Mouse (Mus musculus) hindbrain, embryonic 15.5 days (tissue): ENCODE results near the gene Mvd. TPM values are rescaled to one million over a fixed set of nuclear protein-coding genes. Genes with fewer than 3 reads are reported as not detected.

Source experiments
- ATAC-seq: fragments of 200-750 bp; cut with Nextera tagmentation; 2 replicates; pipeline ENCODE4 v1.8.0; 2017; ENCODE audit warnings: low read depth, moderate number of reproducible peaks, moderate TSS enrichment; ENCODE audit not compliant: low FRiP score
- H3K27ac ChIP-seq: fragments of 300-500 bp; sonication (generic); replicated peaks from 2 replicates; pipeline ENCODE4 v1.5.1; 2015; ENCODE audit warnings: mild to moderate bottlenecking, inconsistent platforms
- H3K27me3 ChIP-seq: fragments of 300-500 bp; sonication (generic); 2 replicates; pipeline ENCODE4 v1.6.1; 2015; ENCODE audit warnings: control low read depth, inconsistent platforms
- H3K36me3 ChIP-seq: fragments of 300-500 bp; sonication (generic); 2 replicates; pipeline ENCODE4 v1.6.1; 2015; ENCODE audit warnings: control low read depth, inconsistent platforms
- H3K4me1 ChIP-seq: fragments of 300-500 bp; sonication (generic); replicated peaks from 2 replicates; pipeline ENCODE4 v1.6.1; 2015; ENCODE audit warnings: control low read depth, inconsistent platforms
- H3K4me2 ChIP-seq: fragments of 300-500 bp; sonication (generic); 2 replicates; pipeline ENCODE4 v1.6.1; 2015; ENCODE audit warnings: moderate library complexity, mild to moderate bottlenecking, inconsistent platforms
- H3K4me3 ChIP-seq: fragments of 300-500 bp; sonication (generic); 2 replicates; pipeline ENCODE4 v1.5.1; 2015; ENCODE audit warnings: mild to moderate bottlenecking, inconsistent platforms
- H3K9ac ChIP-seq: fragments of 300-500 bp; sonication (generic); 2 replicates; pipeline ENCODE4 v1.6.1; 2015; ENCODE audit warnings: inconsistent platforms
- H3K9me3 ChIP-seq: fragments of 300-500 bp; sonication (generic); 2 replicates; pipeline ENCODE4 v1.6.1; 2016; ENCODE audit warnings: control low read depth, inconsistent platforms
- WGBS: fragments of 180-500 bp; shearing (Covaris S2); methylation state at CpG from one replicate; pipeline ENCODE4 v1.1.7; 2015; 5-methylcytosine and 5-hydroxymethylcytosine counted together
- polyA plus RNA-seq: library from polyadenylated mRNA; unstranded; fragments of >200 nt; fragmentation: Nextera tagmentation; extraction: Ambion mirVana; gene quantifications from 2 replicates; pipeline ENCODE4 v1.2.1, GENCODE M21; 2015

Gene Mvd
- polyA plus RNA-seq, 1 experiment from 2014 or later: 70.1 TPM

DNA sequence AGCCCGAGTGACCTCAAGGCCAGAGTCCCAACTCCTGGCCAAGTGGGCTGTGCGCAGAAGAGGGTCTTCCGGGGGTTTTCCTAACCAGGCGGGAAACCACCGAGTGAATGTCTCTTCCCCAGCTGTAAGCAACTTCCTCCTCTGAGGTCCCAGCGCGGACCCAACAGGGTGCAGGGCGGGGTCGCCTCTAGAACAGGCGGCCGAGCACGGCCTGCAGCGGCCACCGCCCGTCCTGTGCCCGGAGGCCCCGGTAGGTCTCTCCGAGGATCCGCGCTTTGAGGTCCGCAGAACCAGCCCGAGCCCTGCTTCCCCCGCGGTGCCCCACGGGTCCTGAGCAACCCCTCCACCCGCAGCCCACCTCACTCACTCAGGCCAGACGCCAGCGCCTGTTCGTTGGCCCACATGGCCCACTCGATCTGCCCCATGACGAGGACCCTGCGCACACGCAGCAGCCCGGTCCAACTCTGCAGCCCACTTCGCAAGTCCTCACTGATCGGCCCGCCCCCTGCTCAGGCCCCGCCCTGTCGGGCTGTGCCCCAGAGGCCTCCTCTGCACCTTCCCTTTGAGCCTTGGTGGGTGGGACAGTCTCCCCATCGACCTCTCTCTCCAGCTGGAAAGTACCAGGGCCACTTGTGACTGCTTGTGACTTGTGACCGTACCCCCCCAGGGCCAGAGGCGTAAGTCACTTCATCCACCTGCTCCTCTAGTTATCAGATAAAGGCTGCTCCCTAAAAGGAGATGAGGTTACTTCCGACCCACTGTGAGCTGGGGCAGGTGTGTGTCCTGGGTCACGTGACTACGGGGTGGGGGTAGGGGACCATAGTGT lies 10.6 kb downstream of the Mvd start, which contains the start of gene Cyba:
Cyba (minus strand) TSS at position 488 of the 826 bp plus-strand sequence.
- Histone ChIP-seq H3K9ac (peak within 1 kb of the TSS; percentile 32; the same call in 1 of the 2 replicates), H3K36me3 (peaks cover 40% of the 10 kb centered on the region), H3K4me1 (peaks cover 13% of the 10 kb centered on the region), H3K27ac (0 out of 2 replicates have a peak within 1 kb of the TSS, but pooled peaks have one; percentile 36), H3K27me3 (0 out of 2 replicates have a peak, but pooled peaks cover 2% of the 10 kb centered on the region), H3K9me3 (no peaks in the 10 kb centered on the region), H3K4me2 (peak within 1 kb of the TSS; percentile 58), H3K4me3 (peak within 1 kb of the TSS; percentile 29)
- ATAC-seq: peak; percentile 76; the same call in 1 of the 2 replicates
- WGBS: 6% methylated on average over 45 of the region's 45 CpGs

DNA sequence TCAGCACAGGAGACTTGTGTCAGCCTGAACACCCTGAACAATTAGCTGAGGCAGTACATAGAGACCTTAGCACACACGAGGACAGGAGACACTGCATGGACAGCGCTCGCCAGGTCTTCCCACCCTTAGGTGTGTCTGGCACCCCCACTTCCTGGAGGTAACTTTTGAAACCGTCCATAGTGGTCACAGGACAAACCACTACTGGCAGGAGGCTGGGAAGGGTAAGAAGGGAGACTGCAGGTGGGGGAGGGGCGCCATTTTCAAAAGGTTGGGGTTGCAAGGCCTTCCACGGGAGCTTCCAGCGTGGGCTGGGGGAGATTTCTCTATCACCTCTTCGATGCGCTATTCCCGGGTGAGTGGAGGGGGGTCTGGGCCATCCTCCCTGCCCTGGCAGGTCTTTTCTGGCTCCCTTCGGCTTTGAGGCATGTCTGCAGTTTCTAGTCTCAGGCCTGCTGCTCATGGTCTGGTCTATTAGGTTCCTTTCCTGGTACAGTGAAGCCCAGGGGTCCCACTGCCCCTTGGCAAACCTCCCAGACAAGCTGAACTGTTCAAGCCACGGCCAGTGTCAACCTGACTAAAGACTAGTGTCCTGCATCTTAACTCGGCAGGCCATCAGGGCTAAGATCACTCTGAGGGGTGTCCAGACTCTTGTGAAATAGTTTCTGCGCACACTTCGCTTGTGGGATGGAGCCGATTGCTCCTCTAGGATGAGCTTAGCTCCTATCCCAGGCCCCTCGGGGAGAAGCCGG lies 11.4 kb downstream of the Mvd start:
- WGBS: 39% methylated on average over 18 of the region's 18 CpGs
- Histone ChIP-seq H3K27me3 (0 out of 2 replicates have a peak, but pooled peaks cover 2% of the 10 kb centered on the region), H3K4me3 (peak overlapping the region; percentile 29), H3K9me3 (no peaks in the 10 kb centered on the region), H3K36me3 (peaks cover 32% of the 10 kb centered on the region), H3K4me2 (peak overlapping the region; percentile 58), H3K4me1 (peaks cover 13% of the 10 kb centered on the region), H3K9ac (peak overlapping the region; percentile 32; the same call in 1 of the 2 replicates), H3K27ac (no peak overlapping the region)
- no peak for ATAC-seq

- peaks cover 13% of the 10 kb centered on the region for H3K4me1 ChIP-seq
- peaks cover 21% of the 10 kb centered on the region for H3K36me3 ChIP-seq
- 66% methylated on average over 3 of the region's 3 CpGs for WGBS
These were observed 12.6 kb downstream of the Mvd start for GRCm38 (mm10) chr8:122430646-122431045.

GRCm38 (mm10) chr8:122430058-122430636 lies 13.1 kb downstream of the Mvd start:
- Histone ChIP-seq H3K4me3 (no peak overlapping the region), H3K27me3 (0 out of 2 replicates have a peak, but pooled peaks cover 2% of the 10 kb centered on the region), H3K9me3 (no peaks in the 10 kb centered on the region), H3K4me1 (peaks cover 13% of the 10 kb centered on the region), H3K4me2 (no peak overlapping the region), H3K9ac (no peak overlapping the region), H3K36me3 (peaks cover 16% of the 10 kb centered on the region), H3K27ac (no peak overlapping the region)
- WGBS: 83% methylated on average over 10 of the region's 10 CpGs
- no peak for ATAC-seq

More at GRCm38 (mm10) chr8:122430646-122431045, 12.6 kb downstream of the Mvd start:
- Histone ChIP-seq H3K27ac (no peak overlapping the region), H3K9ac (no peak overlapping the region), H3K27me3 (0 out of 2 replicates have a peak, but pooled peaks cover 2% of the 10 kb centered on the region), H3K4me3 (no peak overlapping the region), H3K9me3 (no peaks in the 10 kb centered on the region), H3K4me2 (no peak overlapping the region)
- no peak for ATAC-seq

GRCm38 (mm10) chr8:122428163-122428562 lies 15.1 kb downstream of the Mvd start:
- no peak overlapping the region for H3K4me2 ChIP-seq
- ATAC-seq: no peak
- H3K4me1 ChIP-seq: peaks cover 13% of the 10 kb centered on the region
- 0 out of 2 replicates have a peak, but pooled peaks cover 2% of the 10 kb centered on the region for H3K27me3 ChIP-seq
- H3K36me3 ChIP-seq: 0 out of 2 replicates have a peak, but pooled peaks cover under 1% of the 10 kb centered on the region
- no peak overlapping the region for H3K9ac ChIP-seq
- H3K9me3 ChIP-seq: no peaks in the 10 kb centered on the region
- H3K27ac ChIP-seq: no peak overlapping the region
- H3K4me3 ChIP-seq: no peak overlapping the region
- 92% methylated on average over 9 of the region's 9 CpGs for WGBS

- peaks cover 8% of the 10 kb centered on the region for H3K4me1 ChIP-seq
- no peak overlapping the region for H3K9ac ChIP-seq
- ATAC-seq: no peak
- 82% methylated on average over 7 of the region's 7 CpGs for WGBS
- H3K36me3 ChIP-seq: no peaks in the 10 kb centered on the region
- no peaks in the 10 kb centered on the region for H3K9me3 ChIP-seq
- H3K4me2 ChIP-seq: no peak overlapping the region
- no peak overlapping the region for H3K4me3 ChIP-seq
- no peaks in the 10 kb centered on the region for H3K27me3 ChIP-seq
- H3K27ac ChIP-seq: no peak overlapping the region
These were observed 15.6 kb downstream of the Mvd start for GRCm38 (mm10) chr8:122427607-122428006.

DNA sequence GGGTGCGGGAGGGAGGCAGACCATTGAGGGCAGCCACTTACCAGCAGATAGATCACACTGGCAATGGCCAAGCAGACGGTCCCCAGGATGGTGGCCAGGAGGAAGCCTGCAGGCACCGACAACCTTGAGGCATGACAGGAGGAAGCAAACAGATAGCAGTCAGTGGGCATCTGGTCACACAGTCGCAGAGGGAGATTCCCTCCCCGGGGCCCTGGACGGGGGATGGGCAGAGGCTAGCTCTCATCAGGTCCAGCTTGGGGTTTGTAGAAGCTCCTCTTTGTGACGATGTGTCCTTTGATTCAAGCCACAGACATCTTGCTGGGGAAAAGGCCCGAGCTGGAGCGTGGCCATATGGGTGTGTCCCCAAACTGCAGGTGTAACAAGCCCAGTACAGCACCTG lies 17.1 kb downstream of the Mvd start:
- ATAC-seq: no peak
- Histone ChIP-seq H3K9ac (no peak overlapping the region), H3K4me1 (no peaks in the 10 kb centered on the region), H3K27me3 (no peaks in the 10 kb centered on the region), H3K9me3 (no peaks in the 10 kb centered on the region), H3K36me3 (no peaks in the 10 kb centered on the region), H3K27ac (no peak overlapping the region), H3K4me3 (no peak overlapping the region), H3K4me2 (no peak overlapping the region)
- 85% methylated on average over 9 of the region's 9 CpGs for WGBS

DNA sequence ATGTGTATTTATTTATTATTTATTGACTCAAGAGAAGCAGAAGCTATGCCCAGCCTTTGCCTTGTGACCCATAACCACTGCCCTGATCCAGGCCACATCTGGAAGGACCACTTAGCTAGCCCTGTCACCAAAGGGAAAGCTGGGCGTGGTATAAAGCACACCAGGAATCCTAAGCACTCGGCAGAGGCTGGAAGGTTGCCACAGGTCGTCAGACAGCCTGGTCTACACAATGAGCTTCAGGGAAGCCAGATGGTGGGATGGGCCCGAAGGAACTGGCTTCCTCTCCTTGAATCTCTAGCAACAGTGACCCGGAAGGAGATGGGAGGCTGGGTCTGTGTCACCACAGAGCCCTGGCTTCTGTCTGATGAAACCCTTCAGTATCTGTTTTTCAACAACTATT lies 19.6 kb downstream of the Mvd start:
- WGBS: 60% methylated on average over 5 of the region's 5 CpGs
- H3K27me3 ChIP-seq: no peaks in the 10 kb centered on the region
- peaks cover 4% of the 10 kb centered on the region; the same call in 1 of the 2 replicates for H3K36me3 ChIP-seq
- H3K9ac ChIP-seq: no peak overlapping the region
- H3K4me1 ChIP-seq: no peaks in the 10 kb centered on the region
- no peaks in the 10 kb centered on the region for H3K9me3 ChIP-seq
- no peak for ATAC-seq
- H3K4me3 ChIP-seq: no peak overlapping the region
- H3K4me2 ChIP-seq: no peak overlapping the region
- H3K27ac ChIP-seq: no peak overlapping the region

DNA sequence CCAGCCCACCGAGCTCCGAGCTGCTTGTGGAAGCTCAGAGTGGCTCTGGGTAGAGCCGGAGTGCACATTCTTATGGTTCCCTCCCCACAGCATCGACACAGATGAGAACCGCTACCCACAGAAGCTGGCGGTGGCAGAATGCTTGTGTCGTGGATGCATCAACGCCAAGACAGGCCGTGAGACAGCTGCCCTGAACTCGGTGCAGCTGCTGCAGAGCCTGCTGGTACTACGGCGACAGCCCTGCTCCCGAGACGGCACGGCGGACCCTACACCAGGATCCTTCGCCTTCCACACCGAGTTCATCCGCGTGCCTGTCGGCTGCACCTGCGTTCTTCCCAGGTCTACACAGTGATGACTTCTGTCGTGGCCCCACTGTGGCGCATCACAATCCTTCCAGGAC lies 20.0 kb downstream of the Mvd start:
- no peak overlapping the region for H3K27ac ChIP-seq
- no peaks in the 10 kb centered on the region for H3K9me3 ChIP-seq
- H3K36me3 ChIP-seq: peaks cover 9% of the 10 kb centered on the region; the same call in 1 of the 2 replicates
- no peaks in the 10 kb centered on the region for H3K4me1 ChIP-seq
- 85% methylated on average over 24 of the region's 24 CpGs for WGBS
- H3K27me3 ChIP-seq: no peaks in the 10 kb centered on the region
- no peak overlapping the region for H3K4me2 ChIP-seq
- ATAC-seq: no peak
- H3K9ac ChIP-seq: no peak overlapping the region
- H3K4me3 ChIP-seq: no peak overlapping the region

DNA sequence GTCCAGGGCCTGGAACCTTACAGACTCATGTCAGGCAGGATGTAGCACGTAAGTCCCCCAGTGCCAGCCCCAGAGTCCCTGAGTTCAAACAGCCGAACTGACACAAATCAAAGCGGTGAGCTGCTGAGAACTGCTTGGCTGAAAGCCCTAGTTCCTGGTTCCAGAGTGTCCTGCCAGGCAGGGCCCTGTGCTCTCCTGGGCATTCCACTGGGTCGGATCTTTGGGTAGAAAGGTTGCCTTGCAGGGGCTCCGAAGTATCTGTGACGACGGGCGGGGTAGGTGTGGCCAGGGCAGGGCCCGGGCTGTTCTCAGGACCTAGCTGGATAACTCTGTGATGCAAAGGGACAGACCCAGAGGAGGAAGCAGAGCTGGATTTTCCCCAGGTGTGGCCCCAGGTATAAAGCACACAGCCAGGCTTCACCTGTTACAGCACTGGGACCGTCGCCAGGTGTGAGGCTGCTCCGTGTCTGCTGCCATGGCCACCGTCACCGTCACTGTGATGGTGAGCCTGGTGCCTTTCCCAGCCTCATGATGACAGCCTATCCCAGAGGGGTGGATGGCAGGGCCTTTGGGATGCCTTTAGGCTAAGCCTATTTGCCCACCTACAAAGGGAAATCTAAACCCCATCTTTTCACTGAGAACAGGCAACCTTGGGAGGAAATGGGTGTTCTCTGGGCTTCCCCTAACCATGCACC lies 21.7 kb downstream of the Mvd start, which contains the start of gene Il17c:
Il17c (plus strand) TSS at position 645 of the 695 bp plus-strand sequence.
- Histone ChIP-seq H3K9me3 (no peaks in the 10 kb centered on the region), H3K4me2 (no peak within 1 kb of the TSS), H3K27ac (no peak within 1 kb of the TSS), H3K36me3 (peaks cover 19% of the 10 kb centered on the region), H3K4me1 (no peaks in the 10 kb centered on the region), H3K9ac (no peak within 1 kb of the TSS), H3K27me3 (no peaks in the 10 kb centered on the region), H3K4me3 (no peak within 1 kb of the TSS)
- 83% methylated on average over 14 of the region's 14 CpGs for WGBS
- ATAC-seq: no peak

GRCm38 (mm10) chr8:122419881-122420555 lies 23.2 kb downstream of the Mvd start:
- H3K36me3 ChIP-seq: peaks cover 30% of the 10 kb centered on the region
- no peak overlapping the region for H3K4me3 ChIP-seq
- H3K4me2 ChIP-seq: no peak overlapping the region
- H3K27me3 ChIP-seq: no peaks in the 10 kb centered on the region
- no peaks in the 10 kb centered on the region for H3K9me3 ChIP-seq
- no peaks in the 10 kb centered on the region for H3K4me1 ChIP-seq
- WGBS: 64% methylated on average over 9 of the region's 9 CpGs
- no peak overlapping the region for H3K27ac ChIP-seq
- ATAC-seq: no peak
- H3K9ac ChIP-seq: no peak overlapping the region
